Mouse (Mus musculus) right cerebral cortex, postnatal 25 days (tissue): ENCODE measurements around the gene Acpp.
A peak's percentile ranks its signal among the peaks of the same experiment; 100 is the strongest.

Source experiments
- DNase-seq: peaks from one replicate; pipeline ENCODE4 v3.0.0; 2022

The Acpp gene

GRCm38 (mm10) chr9:104304800-104305199 lies 32.7 kb downstream of the Acpp start:
- DNase-seq: no peak

GRCm38 (mm10) chr9:104304376-104304775 lies 33.2 kb downstream of the Acpp start:
- no peak for DNase-seq

- DNase-seq: no peak
Measured at GRCm38 (mm10) chr9:104300569-104300968, 37.0 kb downstream of the Acpp start.

- DNase-seq: no peak
Measured at GRCm38 (mm10) chr9:104297041-104297440, 40.5 kb downstream of the Acpp start.

GRCm38 (mm10) chr9:104284934-104285333 lies 52.6 kb downstream of the Acpp start:
- no peak for DNase-seq

- no peak for DNase-seq
Measured at GRCm38 (mm10) chr9:104282536-104282935, 55.0 kb downstream of the Acpp start.

- DNase-seq: no peak
Measured at GRCm38 (mm10) chr9:104281737-104282136, 55.8 kb downstream of the Acpp start.

GRCm38 (mm10) chr9:104280725-104281495 lies 56.6 kb downstream of the Acpp start:
- DNase-seq: no peak

GRCm38 (mm10) chr9:104277528-104278162 lies 59.9 kb downstream of the Acpp start:
- no peak for DNase-seq

- DNase-seq: no peak
Measured at GRCm38 (mm10) chr9:104275084-104275785, 62.3 kb downstream of the Acpp start.

- DNase-seq: no peak
Measured at GRCm38 (mm10) chr9:104272057-104272456, 65.5 kb downstream of the Acpp start.

- DNase-seq: no peak
Measured at GRCm38 (mm10) chr9:104271642-104272041, 65.9 kb downstream of the Acpp start.

- no peak for DNase-seq
Measured at GRCm38 (mm10) chr9:104269944-104270343, 67.6 kb downstream of the Acpp start.

GRCm38 (mm10) chr9:104269349-104269871 lies 68.1 kb downstream of the Acpp start:
- peak; percentile 35 for DNase-seq

- DNase-seq: no peak
Measured at GRCm38 (mm10) chr9:104264567-104264966, 73.0 kb downstream of the Acpp start.

GRCm38 (mm10) chr9:104262823-104263352 lies 74.7 kb downstream of the Acpp start, which contains the start of gene Dnajc13:
Gene Dnajc13 (minus strand): TSS chr9:104262930.
- DNase-seq: peak; percentile 99

GRCm38 (mm10) chr9:104262016-104262762 lies 75.4 kb downstream of the Acpp start:
- DNase-seq: no peak

GRCm38 (mm10) chr9:104260306-104260705 lies 77.2 kb downstream of the Acpp start:
- no peak for DNase-seq

- no peak for DNase-seq
Measured at GRCm38 (mm10) chr9:104256085-104256484, 81.5 kb downstream of the Acpp start.

GRCm38 (mm10) chr9:104254408-104255180 lies 83.0 kb downstream of the Acpp start:
- no peak for DNase-seq

- no peak for DNase-seq
Measured at GRCm38 (mm10) chr9:104252637-104253036, 84.9 kb downstream of the Acpp start.

GRCm38 (mm10) chr9:104251687-104252086 lies 85.9 kb downstream of the Acpp start:
- DNase-seq: no peak
